Mouse (Mus musculus): ENCODE measurements around the gene Cpsf3. TPM values are rescaled to one million over a fixed set of nuclear protein-coding genes. Genes with fewer than 3 reads are reported as not detected.
A peak's percentile ranks its signal among the peaks of the same experiment; 100 is the strongest.

Cpsf3 gene
- polyA plus RNA-seq, 1 experiment from 2014 or later, result 112 TPM

GRCm38 (mm10) chr12:21265501-21265900 lies 19.7 kb upstream of the Cpsf3 start:
- H3K4me3 ChIP-seq (ENCODE audit: low read length), result no peak overlapping the region
- no peak overlapping the region for H3K4me2 ChIP-seq (ENCODE audit: low read depth, low read length)
- peaks cover 15% of the 10 kb centered on the region for H3K36me3 ChIP-seq (ENCODE audit: control insufficient read depth, insufficient read depth, low read length)
- H3K4me1 ChIP-seq (replicated peaks; ENCODE audit: control insufficient read depth, insufficient read depth, low read length), result no peaks in the 10 kb centered on the region
- ATAC-seq (ENCODE audit: low read depth), result no peak
- WGBS, result 83% methylated on average over 4 of the region's 4 CpGs
- no peaks in the 10 kb centered on the region for H3K9me3 ChIP-seq (ENCODE audit: control insufficient read depth, low read length)
- no peak overlapping the region for H3K9ac ChIP-seq (ENCODE audit: low read length)
- no peaks in the 10 kb centered on the region for H3K27me3 ChIP-seq (ENCODE audit: control insufficient read depth, insufficient read depth, low read depth, low read length)
- no peak overlapping the region for H3K27ac ChIP-seq (ENCODE audit: low read length)

DNA sequence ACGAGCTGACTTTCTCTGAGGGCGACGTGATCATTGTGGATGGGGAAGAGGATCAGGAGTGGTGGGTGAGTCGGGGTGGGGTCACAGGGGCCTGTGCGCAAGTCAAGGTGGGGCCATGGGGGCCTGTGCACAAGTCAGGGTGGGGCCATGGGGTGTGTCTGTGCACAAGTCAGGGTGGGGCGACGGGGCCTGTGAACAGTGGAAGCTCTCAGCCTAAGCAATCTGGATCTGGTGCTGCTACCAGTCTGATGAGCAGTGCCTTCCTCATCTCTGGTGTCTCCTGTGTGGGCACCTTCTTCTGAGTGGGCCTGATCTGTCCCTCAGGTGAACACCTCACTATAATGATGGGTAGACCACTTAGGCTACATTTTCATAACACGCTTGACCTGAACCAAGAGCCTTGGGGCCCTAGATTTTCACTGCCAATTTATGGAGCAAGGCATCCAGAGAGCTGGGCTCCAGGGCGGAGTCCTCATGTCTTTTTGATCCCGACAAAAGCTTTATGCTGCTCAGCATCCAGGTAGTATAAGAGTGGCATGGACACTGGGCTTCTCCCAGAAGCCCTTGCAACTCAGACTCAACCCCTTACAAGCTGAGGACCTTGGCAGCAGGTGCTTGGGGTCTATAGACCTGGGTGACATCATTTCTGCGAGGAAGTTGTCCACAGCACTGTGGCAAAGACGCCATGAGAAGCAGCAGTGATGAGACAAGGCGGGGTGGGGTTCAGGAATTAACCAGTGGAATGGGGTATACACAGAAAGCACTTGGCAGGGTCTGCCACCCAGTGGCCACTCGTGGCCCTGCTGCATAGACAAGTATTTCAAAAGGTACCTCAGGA lies 19.0 kb upstream of the Cpsf3 start:
- Histone ChIP-seq H3K4me3 (ENCODE audit: low read length) (no peak overlapping the region), H3K27ac (ENCODE audit: low read length) (no peak overlapping the region), H3K4me2 (ENCODE audit: low read depth, low read length) (no peak overlapping the region), H3K9ac (ENCODE audit: low read length) (no peak overlapping the region), H3K4me1 (replicated peaks; ENCODE audit: control insufficient read depth, insufficient read depth, low read length) (no peaks in the 10 kb centered on the region), H3K36me3 (ENCODE audit: control insufficient read depth, insufficient read depth, low read length) (peaks cover 18% of the 10 kb centered on the region), H3K9me3 (ENCODE audit: control insufficient read depth, low read length) (no peaks in the 10 kb centered on the region), H3K27me3 (ENCODE audit: control insufficient read depth, insufficient read depth, low read depth, low read length) (no peaks in the 10 kb centered on the region)
- ATAC-seq (ENCODE audit: low read depth), result peak; percentile 71
- 75% methylated on average over 14 of the region's 14 CpGs for WGBS

DNA sequence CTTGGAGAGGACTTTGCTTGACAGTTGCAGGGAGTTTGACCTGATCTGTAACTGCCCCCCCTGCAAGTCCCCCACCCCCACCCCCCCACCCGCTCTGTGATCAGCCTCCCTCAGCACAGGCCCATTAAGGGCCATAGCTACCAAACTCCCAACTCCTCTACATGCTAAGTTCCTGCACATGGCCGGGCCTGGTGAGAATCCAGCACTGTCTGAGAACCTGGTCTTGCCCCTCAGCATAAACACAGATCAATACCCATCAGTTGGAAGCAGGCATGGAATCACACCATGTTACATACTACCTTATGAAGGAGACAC lies 18.4 kb upstream of the Cpsf3 start:
- H3K9me3 ChIP-seq (ENCODE audit: control insufficient read depth, low read length), result no peaks in the 10 kb centered on the region
- H3K4me1 ChIP-seq (replicated peaks; ENCODE audit: control insufficient read depth, insufficient read depth, low read length), result no peaks in the 10 kb centered on the region
- no peak overlapping the region for H3K27ac ChIP-seq (ENCODE audit: low read length)
- no peak for ATAC-seq (ENCODE audit: low read depth)
- H3K27me3 ChIP-seq (ENCODE audit: control insufficient read depth, insufficient read depth, low read depth, low read length), result no peaks in the 10 kb centered on the region
- H3K9ac ChIP-seq (ENCODE audit: low read length), result no peak overlapping the region
- WGBS, result 73% methylated on average over 2 of the region's 2 CpGs
- H3K36me3 ChIP-seq (ENCODE audit: control insufficient read depth, insufficient read depth, low read length), result peaks cover 21% of the 10 kb centered on the region
- H3K4me2 ChIP-seq (ENCODE audit: low read depth, low read length), result no peak overlapping the region
- H3K4me3 ChIP-seq (ENCODE audit: low read length), result no peak overlapping the region

- Histone ChIP-seq H3K4me2 (ENCODE audit: low read depth, low read length) (no peak overlapping the region), H3K4me1 (replicated peaks; ENCODE audit: control insufficient read depth, insufficient read depth, low read length) (no peaks in the 10 kb centered on the region), H3K9ac (ENCODE audit: low read length) (no peak overlapping the region), H3K9me3 (ENCODE audit: control insufficient read depth, low read length) (no peaks in the 10 kb centered on the region), H3K36me3 (ENCODE audit: control insufficient read depth, insufficient read depth, low read length) (peaks cover 20% of the 10 kb centered on the region), H3K27ac (ENCODE audit: low read length) (no peak overlapping the region), H3K27me3 (ENCODE audit: control insufficient read depth, insufficient read depth, low read depth, low read length) (no peaks in the 10 kb centered on the region), H3K4me3 (ENCODE audit: low read length) (no peak overlapping the region)
- WGBS, result 87% methylated on average over 8 of the region's 8 CpGs
- ATAC-seq (ENCODE audit: low read depth), result no peak
Measured at GRCm38 (mm10) chr12:21268083-21268616, 17.0 kb upstream of the Cpsf3 start.

- Histone ChIP-seq H3K9me3 (ENCODE audit: control insufficient read depth, low read length) (no peaks in the 10 kb centered on the region), H3K27me3 (ENCODE audit: control insufficient read depth, insufficient read depth, low read depth, low read length) (no peaks in the 10 kb centered on the region), H3K36me3 (ENCODE audit: control insufficient read depth, insufficient read depth, low read length) (peaks cover 13% of the 10 kb centered on the region), H3K4me3 (ENCODE audit: low read length) (no peak overlapping the region), H3K4me1 (replicated peaks; ENCODE audit: control insufficient read depth, insufficient read depth, low read length) (no peaks in the 10 kb centered on the region), H3K27ac (ENCODE audit: low read length) (no peak overlapping the region), H3K9ac (ENCODE audit: low read length) (no peak overlapping the region), H3K4me2 (ENCODE audit: low read depth, low read length) (no peak overlapping the region)
- 73% methylated on average over 7 of the region's 7 CpGs for WGBS
- ATAC-seq (ENCODE audit: low read depth), result no peak
Measured at GRCm38 (mm10) chr12:21274446-21274845, 10.7 kb upstream of the Cpsf3 start.

DNA sequence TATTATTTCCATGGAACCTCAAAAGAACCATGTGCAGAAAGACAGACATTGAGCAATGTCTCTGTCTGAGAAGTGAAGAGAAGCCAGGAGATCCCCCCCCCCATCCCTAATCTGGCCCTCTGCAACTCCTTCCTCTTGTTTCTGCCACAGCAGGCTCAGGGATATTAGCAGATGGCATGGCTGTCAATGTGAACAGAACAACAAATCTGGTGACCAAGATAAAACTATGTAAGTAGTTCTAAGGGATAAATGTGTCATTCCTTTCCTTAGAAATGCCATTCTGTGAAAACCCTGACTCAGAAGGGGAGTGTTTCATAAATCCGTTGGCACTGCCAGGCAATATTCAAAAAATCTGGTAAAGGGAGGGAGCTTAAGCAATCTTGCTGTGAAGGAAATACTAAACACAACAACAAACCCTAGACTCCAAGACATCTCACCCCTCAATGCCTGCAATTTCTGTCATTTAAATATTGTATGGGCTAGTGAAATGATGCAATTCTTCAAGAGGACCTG lies 7.8 kb upstream of the Cpsf3 start:
- Histone ChIP-seq H3K9ac (ENCODE audit: low read length) (no peak overlapping the region), H3K4me1 (replicated peaks; ENCODE audit: control insufficient read depth, insufficient read depth, low read length) (no peaks in the 10 kb centered on the region), H3K27me3 (ENCODE audit: control insufficient read depth, insufficient read depth, low read depth, low read length) (no peaks in the 10 kb centered on the region), H3K9me3 (ENCODE audit: control insufficient read depth, low read length) (no peaks in the 10 kb centered on the region), H3K36me3 (ENCODE audit: control insufficient read depth, insufficient read depth, low read length) (peaks cover 7% of the 10 kb centered on the region), H3K4me2 (ENCODE audit: low read depth, low read length) (no peak overlapping the region), H3K4me3 (ENCODE audit: low read length) (no peak overlapping the region), H3K27ac (ENCODE audit: low read length) (no peak overlapping the region)
- no peak for ATAC-seq (ENCODE audit: low read depth)
- 79% methylated on average over 1 of the region's 1 CpGs for WGBS

GRCm38 (mm10) chr12:21285508-21286242 lies 484 bp downstream of the Cpsf3 start:
- peak overlapping the region; percentile 67 for H3K27ac ChIP-seq (ENCODE audit: low read length)
- under 1% methylated on average over 47 of the region's 47 CpGs for whole genome bisulfite sequencing
- H3K4me3 ChIP-seq (ENCODE audit: low read length), result peak overlapping the region; percentile 94

GRCm38 (mm10) chr12:21286243-21286622 lies 1.0 kb downstream of the Cpsf3 start, which contains the start of gene Itgb1bp1:
Gene Itgb1bp1, minus strand, starts transcription at chr12:21286284.
- peak within 1 kb of the TSS; percentile 89 for H3K4me2 ChIP-seq (ENCODE audit: low read depth, low read length)
- peak within 1 kb of the TSS; percentile 94 for H3K4me3 ChIP-seq (ENCODE audit: low read length)
- no peaks in the 10 kb centered on the region; the same call in 1 of the 2 replicates for H3K36me3 ChIP-seq (ENCODE audit: control insufficient read depth, insufficient read depth, low read length)
- H3K27ac ChIP-seq (ENCODE audit: low read length), result peak within 1 kb of the TSS; percentile 90
- WGBS, result under 1% methylated on average over 28 of the region's 28 CpGs
- H3K4me1 ChIP-seq (replicated peaks; ENCODE audit: control insufficient read depth, insufficient read depth, low read length), result peaks cover 23% of the 10 kb centered on the region
- H3K9me3 ChIP-seq (ENCODE audit: control insufficient read depth, low read length), result no peaks in the 10 kb centered on the region
- H3K9ac ChIP-seq (ENCODE audit: low read length), result peak within 1 kb of the TSS; percentile 97
- ATAC-seq (ENCODE audit: low read depth), result peak; percentile 93
- H3K27me3 ChIP-seq (ENCODE audit: control insufficient read depth, insufficient read depth, low read depth, low read length), result no peaks in the 10 kb centered on the region

More at GRCm38 (mm10) chr12:21285508-21286242, 484 bp downstream of the Cpsf3 start:
- Histone ChIP-seq H3K9ac (ENCODE audit: low read length) (peak overlapping the region; percentile 92), H3K9me3 (ENCODE audit: control insufficient read depth, low read length) (no peaks in the 10 kb centered on the region), H3K27me3 (ENCODE audit: control insufficient read depth, insufficient read depth, low read depth, low read length) (no peaks in the 10 kb centered on the region), H3K4me2 (ENCODE audit: low read depth, low read length) (peak overlapping the region; percentile 85), H3K4me1 (replicated peaks; ENCODE audit: control insufficient read depth, insufficient read depth, low read length) (peaks cover 23% of the 10 kb centered on the region), H3K36me3 (ENCODE audit: control insufficient read depth, insufficient read depth, low read length) (no peaks in the 10 kb centered on the region)
- peak; percentile 74 for ATAC-seq (ENCODE audit: low read depth)

All from lung, embryonic 16.5 days (tissue).